Mouse (Mus musculus) retina, embryonic 14.5 days (tissue): ENCODE results near the gene Bcl11b.

ENCODE experiments used
- DNase-seq: peaks from one replicate; pipeline ENCODE4 v3.0.0-alpha.2; 2015; ENCODE audit warnings: low spot score

The Bcl11b gene

DNA sequence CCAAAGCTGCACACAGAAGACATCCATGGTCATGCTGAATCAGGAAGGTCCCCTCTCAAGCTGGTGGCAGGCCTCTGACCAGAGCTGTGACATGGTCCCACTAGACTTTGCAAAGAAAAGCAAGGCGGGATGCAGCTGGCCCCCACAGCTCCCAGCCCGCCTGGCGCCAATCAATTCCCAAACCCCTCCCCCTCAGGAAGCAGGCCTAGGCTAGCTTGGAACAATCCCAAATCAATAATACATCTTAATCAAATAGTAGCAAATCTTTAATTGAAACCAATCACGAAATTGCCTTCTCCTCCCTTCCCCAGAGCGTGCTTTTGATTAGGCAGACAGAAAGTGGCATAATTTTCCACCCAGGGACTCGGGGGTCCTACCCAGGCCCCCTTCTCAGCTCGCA lies 113.1 kb downstream of the Bcl11b start:
- no peak for DNase-seq

DNA sequence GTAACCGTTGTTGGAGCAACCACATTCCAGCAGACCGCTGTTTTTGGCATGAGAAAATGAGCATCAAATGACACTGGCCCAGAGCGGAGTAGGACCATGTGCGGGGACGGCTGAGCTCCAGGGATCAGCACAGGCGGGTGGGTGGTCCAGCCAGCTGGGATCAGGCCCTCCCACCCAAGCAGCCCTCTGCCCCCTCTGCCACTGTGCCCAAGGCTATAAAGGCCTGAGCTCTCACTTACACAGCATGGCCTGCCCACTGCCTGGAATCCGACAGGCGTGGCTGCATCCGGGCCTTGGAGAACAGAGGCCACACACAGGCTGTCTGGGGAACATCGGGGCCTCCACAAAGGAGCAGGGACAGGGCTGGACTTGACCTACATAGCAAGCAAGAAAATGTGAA lies 113.6 kb downstream of the Bcl11b start:
- DNase-seq, result peak; percentile 71

DNA sequence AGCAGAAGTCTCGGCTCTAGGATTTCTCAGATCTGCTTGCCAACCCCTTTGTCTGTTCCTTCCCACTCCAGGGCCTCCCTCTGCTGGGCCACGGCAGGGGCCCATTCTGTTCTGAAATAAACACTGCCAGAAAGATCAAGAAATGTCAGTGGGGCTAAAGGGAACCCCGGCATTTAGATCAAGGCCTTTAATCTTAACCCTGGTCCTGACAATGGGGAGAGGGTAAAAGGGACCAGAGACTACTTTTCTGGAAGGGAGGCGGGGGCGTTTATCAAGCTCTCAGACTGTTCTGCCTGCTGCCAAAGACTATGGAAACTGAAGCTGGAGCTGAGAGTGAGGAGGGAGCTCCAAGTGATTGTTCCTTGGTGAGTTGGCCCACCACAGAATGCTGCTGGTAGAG lies 114.8 kb downstream of the Bcl11b start:
- DNase-seq, result no peak

DNA sequence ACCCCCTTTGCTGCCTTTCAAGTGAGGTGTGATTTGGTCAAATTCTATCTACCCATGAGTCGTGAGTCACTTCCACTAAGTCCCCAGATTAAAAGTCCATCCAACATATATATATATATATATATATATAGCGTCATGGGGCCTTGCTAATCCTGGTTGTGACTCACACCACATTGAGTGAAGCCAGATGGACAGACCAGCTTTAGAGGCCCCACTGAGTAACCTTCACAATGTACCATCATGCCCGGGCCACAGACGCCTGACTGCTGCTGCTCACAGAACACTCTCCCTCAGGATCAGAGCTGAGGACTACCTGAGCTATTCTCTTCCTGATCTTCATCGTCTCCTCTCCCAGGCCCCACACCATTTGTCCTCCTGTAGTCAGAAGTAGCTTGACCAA lies 115.4 kb downstream of the Bcl11b start:
- no peak for DNase-seq

DNA sequence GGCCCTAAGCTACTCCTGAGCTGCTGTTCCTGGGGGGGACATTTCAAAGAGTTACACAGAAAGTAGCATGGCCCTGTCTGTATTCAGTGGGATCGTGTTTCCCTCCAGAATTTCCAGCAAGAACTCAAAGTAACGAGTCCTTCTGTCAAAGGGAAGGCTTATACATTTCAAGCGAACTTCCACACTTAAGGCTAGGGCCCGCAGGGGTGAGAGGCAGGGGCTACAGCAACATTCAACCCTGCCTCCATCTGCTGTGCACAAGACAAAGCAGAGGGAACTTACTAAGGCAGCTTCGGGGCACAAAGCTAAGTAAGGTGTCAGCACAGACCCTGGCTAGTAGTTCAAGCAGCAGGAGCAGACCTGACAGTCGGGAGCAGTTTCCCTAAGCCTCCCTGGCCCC lies 115.8 kb downstream of the Bcl11b start:
- DNase-seq, result no peak

DNA sequence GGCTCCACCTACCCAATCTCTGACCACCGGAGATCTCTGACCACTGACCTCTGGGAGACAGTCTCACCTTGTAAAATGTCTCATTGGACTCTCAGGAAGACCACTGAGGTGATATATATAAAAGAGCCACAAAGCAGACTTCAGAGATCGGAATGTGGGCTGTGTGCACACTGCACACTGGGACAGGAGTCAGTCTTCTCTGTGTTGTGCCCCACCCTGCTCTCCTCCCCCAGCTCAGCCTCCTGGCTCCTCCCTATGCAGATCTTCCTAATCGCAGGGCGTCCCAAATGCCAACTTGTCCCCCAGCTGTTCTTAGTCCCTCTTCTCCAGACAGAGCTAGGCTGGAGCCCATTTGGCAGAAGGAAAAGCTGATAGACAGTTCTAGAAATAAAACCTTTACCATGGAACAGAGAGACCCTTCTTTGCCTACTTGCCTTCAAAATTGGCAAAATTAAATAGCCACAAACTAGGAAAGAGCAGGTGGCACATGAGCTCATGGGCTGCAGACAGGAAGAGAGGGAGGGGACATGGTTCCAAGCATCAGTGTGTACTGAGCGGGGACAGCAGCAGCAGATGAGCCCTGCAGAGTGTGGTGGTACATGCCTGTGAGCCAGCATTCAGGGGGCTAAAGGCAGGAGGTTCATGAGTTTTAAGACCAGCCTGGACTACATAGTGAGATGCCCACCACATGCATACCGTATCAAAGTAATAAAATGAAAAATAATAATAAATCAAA lies 118.9 kb downstream of the Bcl11b start:
- no peak for DNase-seq

DNA sequence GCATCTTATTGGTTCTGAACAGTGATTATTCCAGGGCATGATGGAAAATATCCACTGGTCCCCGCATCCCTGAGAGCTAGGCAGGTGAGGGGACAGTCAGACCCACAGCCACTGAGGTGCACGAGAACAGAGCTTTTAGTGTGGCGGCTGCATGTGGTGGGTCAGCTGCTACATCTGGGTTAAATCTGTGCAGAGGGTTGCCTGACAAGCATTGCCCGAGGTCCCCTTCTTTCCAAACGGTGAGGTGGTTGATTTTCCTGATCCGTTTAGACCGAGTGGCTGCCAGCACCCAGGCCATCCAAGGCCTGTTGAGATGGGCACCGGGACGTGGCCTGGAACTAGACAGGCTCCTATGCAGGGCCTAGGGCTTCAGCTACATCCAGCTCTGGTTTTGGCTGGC lies 121.7 kb downstream of the Bcl11b start:
- no peak for DNase-seq

DNA sequence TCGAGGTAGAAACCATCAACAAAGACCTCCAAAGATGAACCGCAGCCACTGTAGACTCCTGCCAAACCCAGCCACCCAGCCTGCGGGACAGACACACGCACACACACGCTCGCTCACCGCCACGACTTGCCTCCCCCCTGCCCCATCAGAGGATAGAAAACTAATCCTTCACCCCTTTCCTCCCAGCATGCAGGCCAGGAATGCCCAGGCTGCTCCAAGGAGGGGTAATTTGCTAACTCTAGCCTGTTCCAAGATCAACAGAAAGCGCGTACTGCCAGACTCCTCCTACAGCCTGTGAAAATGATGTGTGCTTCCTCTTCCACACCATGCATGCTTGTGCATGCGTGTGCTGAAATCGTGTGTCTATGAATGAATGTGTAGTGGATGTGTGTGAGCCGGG lies 122.7 kb downstream of the Bcl11b start:
- no peak for DNase-seq

DNA sequence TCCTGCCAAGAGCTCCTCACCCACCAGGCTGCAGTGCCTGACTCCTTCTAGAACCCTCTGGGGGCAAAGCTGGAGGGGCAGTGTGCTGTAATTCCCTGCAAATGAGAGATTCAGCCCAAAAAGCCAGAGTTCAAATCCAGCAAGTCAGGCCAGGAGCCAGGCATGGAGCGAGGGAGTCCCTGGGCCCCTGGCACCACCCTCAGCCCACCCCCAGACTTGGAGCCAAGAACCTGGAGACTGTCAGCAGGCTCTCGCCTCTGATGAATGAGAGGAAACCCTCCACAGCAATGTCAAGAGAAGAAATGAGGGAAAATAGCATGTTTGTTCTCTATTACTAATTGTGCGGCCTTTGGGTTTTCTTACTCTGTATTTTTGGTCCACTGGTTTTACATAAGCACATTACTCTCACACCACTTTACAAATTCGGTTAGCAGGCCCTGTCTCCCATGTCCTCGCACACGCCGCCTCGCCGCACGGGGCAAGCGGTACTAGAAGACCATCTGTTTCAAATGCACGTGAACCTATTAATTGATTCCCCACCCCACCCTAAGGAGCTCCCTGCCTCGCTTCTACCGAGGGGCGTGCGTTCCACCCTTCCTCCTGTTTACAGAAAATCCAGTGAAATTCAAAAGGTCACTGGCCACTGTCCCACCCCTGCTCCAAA lies 124.2 kb downstream of the Bcl11b start:
- no peak for DNase-seq

DNA sequence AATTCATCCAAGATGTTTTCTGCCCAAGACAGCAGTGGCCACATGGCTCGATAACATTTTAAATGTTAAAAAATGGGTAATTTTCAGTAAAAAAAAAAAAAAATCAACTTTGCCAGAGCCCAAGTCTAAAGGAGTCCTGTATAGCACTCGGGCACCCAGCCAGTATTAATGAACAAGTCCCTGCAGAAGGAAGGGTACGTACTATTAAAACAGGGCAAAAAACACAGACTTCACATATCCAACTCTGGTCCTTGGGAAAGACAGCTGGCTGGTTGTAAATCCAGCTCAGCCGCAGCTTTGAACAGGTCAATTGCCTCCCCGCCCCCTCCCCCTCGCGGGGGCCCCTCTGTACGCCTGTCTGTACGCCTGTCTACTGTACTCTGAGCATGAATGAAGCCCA lies 127.2 kb downstream of the Bcl11b start:
- DNase-seq, result no peak

DNA sequence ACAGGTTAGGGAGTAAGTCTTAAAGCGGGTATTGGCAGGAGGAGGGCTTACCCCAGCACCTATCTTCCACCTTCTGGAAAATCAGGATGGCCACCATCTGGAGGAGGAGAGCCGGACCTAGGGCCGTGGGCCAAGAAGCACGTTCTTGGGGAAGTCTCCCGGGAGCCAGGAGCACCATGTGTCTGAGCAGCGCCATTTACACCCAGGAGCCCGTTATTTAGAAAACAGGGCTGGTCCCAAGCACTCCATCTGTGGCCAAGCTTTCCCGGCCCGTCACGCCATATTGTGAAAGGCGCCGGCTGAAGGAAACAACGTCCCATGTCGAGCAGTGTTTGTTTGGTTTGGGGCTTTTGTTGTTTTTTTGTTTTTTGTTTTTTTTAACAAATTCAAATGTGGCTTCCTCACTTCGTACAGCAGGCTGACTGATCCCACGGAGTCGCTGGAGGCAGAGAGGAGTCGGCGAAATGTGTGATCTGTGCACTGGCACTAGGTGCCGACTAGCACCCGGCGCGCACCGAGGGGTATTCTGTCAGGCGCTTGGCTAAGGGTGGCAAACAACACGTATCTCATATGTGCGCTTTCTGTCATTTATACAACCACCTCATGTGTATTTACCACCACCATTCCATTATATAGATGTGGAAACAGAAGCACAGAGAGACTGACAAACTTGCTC lies 128.8 kb downstream of the Bcl11b start:
- DNase-seq, result no peak

DNA sequence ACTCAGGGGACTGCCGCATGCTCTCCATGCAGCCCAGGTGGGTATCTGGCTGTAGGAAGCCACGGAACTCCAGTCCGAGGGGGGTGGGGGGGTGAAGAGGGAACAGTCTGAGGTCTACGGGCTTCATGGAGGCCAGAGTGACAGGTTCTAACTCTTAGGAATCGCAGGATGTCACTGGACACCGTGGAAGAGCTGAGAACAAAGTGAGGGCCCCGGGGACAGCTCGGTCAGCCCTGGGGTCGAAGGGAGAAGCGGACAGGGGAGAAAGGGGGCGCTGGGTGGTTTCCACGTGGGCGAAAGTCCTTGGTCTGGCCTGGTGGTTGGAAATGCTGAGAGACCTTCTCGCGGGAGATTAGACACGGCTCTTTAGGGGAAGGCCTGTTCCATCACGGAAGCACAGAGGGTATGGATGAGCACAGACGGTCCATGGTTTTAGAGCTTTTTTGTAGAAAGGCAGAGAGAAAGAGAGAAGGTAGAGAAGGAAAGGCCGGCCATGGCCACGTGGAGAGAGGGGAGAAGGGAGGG lies 133.8 kb downstream of the Bcl11b start:
- DNase-seq, result no peak

DNA sequence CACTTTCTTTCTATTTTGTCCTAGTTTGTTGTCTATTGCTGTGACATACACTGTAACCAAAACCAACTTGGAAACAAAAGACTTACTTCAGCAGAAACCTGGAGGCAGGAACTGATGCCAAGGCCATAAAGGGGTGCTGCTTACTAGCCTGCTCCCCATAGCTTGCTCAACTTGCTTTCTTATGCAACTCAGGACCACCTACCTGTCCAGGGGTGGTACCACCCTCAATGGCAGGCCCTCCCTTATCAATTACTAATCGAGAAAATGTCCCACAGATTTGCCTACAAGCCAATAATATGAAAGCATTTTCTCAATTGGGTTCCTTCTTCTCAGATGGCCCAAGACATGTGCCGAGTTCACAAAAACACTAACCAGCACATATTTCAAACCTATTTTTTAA lies 135.1 kb downstream of the Bcl11b start:
- no peak for DNase-seq
